Mouse (Mus musculus) stomach, postnatal 0 days (tissue): ENCODE data around the gene Espnl. TPM values are rescaled to one million over a fixed set of nuclear protein-coding genes. Genes with fewer than 3 reads are reported as not detected.

Source experiments
- ATAC-seq: fragments of 200-750 bp; cut with Nextera tagmentation; 2 replicates; pipeline ENCODE4 v1.8.0; 2017; ENCODE audit not compliant: low FRiP score, low TSS enrichment
- DNase-seq: peaks from one replicate; pipeline ENCODE4 v3.0.0-alpha.2; 2016; ENCODE audit warnings: low spot score
- H3K27ac ChIP-seq: fragments of 300-500 bp; sonication (generic); replicated peaks from 2 replicates; pipeline ENCODE4 v1.5.1; 2014; ENCODE audit warnings: mild to moderate bottlenecking, control low read depth
- H3K27me3 ChIP-seq: fragments of 300-500 bp; sonication (generic); 2 replicates; pipeline ENCODE4 v1.6.1; 2014; ENCODE audit warnings: low read length; ENCODE audit not compliant: control insufficient read depth, insufficient read depth
- H3K36me3 ChIP-seq: fragments of 300-500 bp; sonication (generic); 2 replicates; pipeline ENCODE4 v1.6.1; 2014; ENCODE audit warnings: low read length, mixed read lengths; ENCODE audit not compliant: control insufficient read depth, insufficient read depth
- H3K4me1 ChIP-seq: fragments of 300-500 bp; sonication (generic); replicated peaks from 2 replicates; pipeline ENCODE4 v1.6.1; 2014; ENCODE audit warnings: antibody characterized with exemption; ENCODE audit not compliant: control insufficient read depth, insufficient read depth
- H3K4me2 ChIP-seq: fragments of 300-500 bp; sonication (generic); replicated peaks from 2 replicates; pipeline ENCODE4 v1.6.1; 2014; ENCODE audit warnings: low read depth, mild to moderate bottlenecking, control low read depth, moderate library complexity
- H3K4me3 ChIP-seq: fragments of 300-500 bp; sonication (generic); 2 replicates; pipeline ENCODE4 v1.5.1; 2014; ENCODE audit warnings: low read depth, low read length, control low read depth
- H3K9ac ChIP-seq: fragments of 300-500 bp; sonication (generic); 2 replicates; pipeline ENCODE4 v1.6.1; 2014; ENCODE audit warnings: mild to moderate bottlenecking, low read length, control low read depth, mixed read lengths
- H3K9me3 ChIP-seq: fragments of 300-500 bp; sonication (generic); 2 replicates; pipeline ENCODE4 v1.6.1; 2016; ENCODE audit warnings: low read length; ENCODE audit not compliant: control insufficient read depth
- CTCF ChIP-seq: IDR thresholded peaks from 2 replicates; pipeline ENCODE4 v1.5.1; 2016; ENCODE audit warnings: antibody characterized with exemption, low read depth, mild to moderate bottlenecking, moderate library complexity
- EP300 ChIP-seq: optimal IDR thresholded peaks from 2 replicates; pipeline ENCODE3; 2016; ENCODE audit warnings: antibody characterized with exemption
- WGBS: fragments of 180-500 bp; shearing (Covaris S2); extraction: QIAGEN DNeasy Blood & Tissue Kit; methylation state at CpG from one replicate; pipeline ENCODE4 v1.1.7; 2014; 5-methylcytosine and 5-hydroxymethylcytosine counted together
- polyA plus RNA-seq: library from polyadenylated mRNA; unstranded; fragments of >200 nt; fragmentation: Nextera tagmentation; extraction: Ambion mirVana; gene quantifications from 2 replicates; pipeline ENCODE4 v1.2.1, GENCODE M21; 2015

Gene Espnl
- polyA plus RNA-seq, 1 experiment from 2014 or later = 0.02 TPM

DNA sequence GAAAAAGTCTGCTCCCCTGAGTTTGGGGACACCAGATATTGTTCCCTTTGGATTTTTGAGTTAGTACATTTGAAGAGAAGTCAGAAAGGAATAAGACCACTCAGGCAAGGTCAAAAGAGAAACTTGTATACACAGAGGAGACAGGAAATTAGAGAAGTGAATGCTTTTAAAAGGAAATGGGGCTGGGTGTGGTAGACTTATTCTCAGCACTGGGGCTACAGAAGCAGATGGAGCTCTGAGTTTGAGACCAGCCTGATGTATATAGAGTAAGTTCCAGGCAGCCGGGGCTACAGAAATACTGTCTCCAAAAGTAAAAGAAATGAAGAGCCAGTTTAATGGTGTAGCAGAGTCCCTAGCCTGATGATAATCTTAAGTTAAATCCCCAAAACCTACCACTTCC lies 39.3 kb upstream of the Espnl start:
- WGBS = 68% methylated on average over 1 of the region's 1 CpGs
- DNase-seq = no peak
- Histone ChIP-seq H3K36me3 (peaks cover 14% of the 10 kb centered on the region; the same call in 1 of the 2 replicates), H3K27me3 (no peaks in the 10 kb centered on the region), H3K9me3 (no peaks in the 10 kb centered on the region), H3K27ac (no peak overlapping the region), H3K4me1 (no peaks in the 10 kb centered on the region), H3K9ac (no peak overlapping the region), H3K4me3 (no peak overlapping the region), H3K4me2 (no peak overlapping the region)
- TF ChIP-seq EP300 (no peak), CTCF (no peak)
- no peak for ATAC-seq

DNA sequence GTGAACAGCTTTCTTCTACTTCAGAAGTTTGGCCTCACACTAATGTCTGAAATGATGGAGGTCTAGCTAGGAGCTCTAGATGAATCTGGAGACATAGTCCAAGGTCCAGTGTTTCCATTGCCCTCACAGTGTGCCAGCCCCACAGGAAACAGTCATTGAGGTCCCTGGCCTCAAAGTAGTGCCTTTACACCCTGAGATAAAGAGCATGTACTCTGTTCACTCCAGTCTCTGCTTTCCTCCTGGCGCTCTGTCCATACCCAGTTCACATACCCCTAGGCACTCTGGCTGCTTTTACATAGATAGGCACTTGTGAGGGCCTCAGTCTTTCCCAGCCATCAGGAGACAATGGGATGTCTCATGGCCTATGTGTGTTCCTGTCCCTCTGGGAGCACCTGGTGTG lies 32.5 kb upstream of the Espnl start:
- WGBS = 90% methylated on average over 1 of the region's 1 CpGs
- Histone ChIP-seq H3K27me3 (no peaks in the 10 kb centered on the region), H3K4me2 (no peak overlapping the region), H3K9ac (no peak overlapping the region), H3K9me3 (no peaks in the 10 kb centered on the region), H3K4me1 (no peaks in the 10 kb centered on the region), H3K4me3 (no peak overlapping the region), H3K27ac (no peak overlapping the region), H3K36me3 (peaks cover 9% of the 10 kb centered on the region; the same call in 1 of the 2 replicates)
- ATAC-seq (no peak), DNase-seq (no peak)
- TF ChIP-seq CTCF = no peak
- no peak for TF ChIP-seq EP300

- Histone ChIP-seq H3K4me1 (no peaks in the 10 kb centered on the region), H3K27ac (no peak overlapping the region), H3K9ac (no peak overlapping the region), H3K36me3 (no peaks in the 10 kb centered on the region; the same call in 1 of the 2 replicates), H3K27me3 (no peaks in the 10 kb centered on the region), H3K4me2 (no peak overlapping the region), H3K4me3 (no peak overlapping the region), H3K9me3 (no peaks in the 10 kb centered on the region)
- ATAC-seq (no peak), DNase-seq (no peak)
- TF ChIP-seq CTCF = no peak
- TF ChIP-seq EP300 = no peak
- 90% methylated on average over 11 of the region's 11 CpGs for WGBS
Measured at GRCm38 (mm10) chr1:91292101-91292825, 29.6 kb upstream of the Espnl start.

DNA sequence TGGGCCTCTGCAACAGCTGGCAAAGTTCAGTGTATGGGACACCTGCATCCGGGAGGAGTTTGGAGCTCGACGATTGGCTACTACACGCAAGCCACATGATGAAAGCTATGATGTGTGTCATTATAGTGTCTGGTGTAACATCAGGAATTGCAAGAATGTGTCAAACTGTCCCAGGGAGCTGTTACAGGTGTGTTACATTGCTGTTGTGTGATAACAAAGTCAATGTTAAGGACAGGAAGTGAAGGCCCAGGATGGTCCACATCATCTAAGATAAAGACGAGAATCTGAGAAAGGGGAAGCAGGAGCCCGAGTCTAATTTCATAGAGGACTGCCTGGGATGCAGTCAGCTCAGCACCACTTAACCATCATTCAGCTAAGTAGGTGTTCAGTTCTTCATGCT lies 26.3 kb upstream of the Espnl start:
- Histone ChIP-seq H3K4me2 (no peak overlapping the region), H3K36me3 (no peaks in the 10 kb centered on the region; the same call in 1 of the 2 replicates), H3K27me3 (no peaks in the 10 kb centered on the region), H3K4me1 (no peaks in the 10 kb centered on the region), H3K9me3 (no peaks in the 10 kb centered on the region), H3K9ac (no peak overlapping the region), H3K27ac (no peak overlapping the region), H3K4me3 (no peak overlapping the region)
- TF ChIP-seq CTCF = no peak
- TF ChIP-seq EP300 = no peak
- ATAC-seq (no peak), DNase-seq (no peak)
- WGBS = 91% methylated on average over 6 of the region's 6 CpGs

DNA sequence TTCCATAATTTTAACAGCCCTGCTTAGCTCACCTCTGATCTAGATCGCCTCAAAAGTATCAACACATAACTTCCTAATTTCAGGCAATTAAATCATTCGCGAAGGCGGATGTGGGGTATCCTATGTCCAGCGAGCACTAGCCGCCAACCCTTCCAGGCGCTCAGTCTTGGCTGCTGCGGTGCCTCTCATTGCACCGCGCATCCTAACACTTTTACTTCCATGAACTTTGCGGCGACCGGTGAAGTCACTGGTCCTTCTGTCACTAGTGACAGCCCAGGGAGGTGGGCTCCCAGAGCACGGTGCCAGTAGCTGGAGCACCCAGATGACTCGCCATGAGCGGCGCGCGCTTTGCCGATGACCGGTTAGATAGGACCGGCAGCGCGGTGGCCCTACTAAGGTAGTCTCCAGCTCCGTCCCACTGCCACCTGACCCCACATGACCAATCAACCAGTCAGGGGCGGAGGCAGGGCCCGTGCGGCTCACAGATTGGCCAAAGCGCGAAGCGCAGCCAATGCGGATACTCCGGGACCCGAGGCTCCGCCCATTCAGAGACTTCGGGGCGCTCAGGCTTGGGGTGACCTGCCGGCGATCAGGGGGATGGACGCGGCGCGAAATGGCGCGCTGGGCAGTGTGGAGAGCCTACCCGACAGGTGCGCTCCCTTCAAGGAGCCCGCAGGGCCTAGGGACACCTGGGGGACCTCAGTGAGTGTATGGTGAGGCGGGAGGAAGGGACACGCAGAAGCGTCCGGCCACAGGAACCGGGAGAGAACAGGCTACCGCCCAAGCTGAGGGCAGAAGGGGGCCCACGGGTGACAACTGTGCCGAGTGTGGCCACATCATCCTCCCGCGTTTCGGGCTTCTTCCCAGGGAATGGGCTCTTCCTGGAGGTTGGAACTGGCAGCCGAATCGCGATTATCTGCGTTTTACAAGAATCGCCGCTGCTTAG lies 23.8 kb upstream of the Espnl start, which contains the start of gene Scly:
Gene Scly, plus strand, starts transcription at position 540 of the 946 bp plus-strand sequence.
- TF ChIP-seq CTCF = peak; percentile 16; the same call in 1 of the 2 replicates
- TF ChIP-seq EP300 = no peak
- H3K4me1 ChIP-seq = no peaks in the 10 kb centered on the region
- H3K9ac ChIP-seq = peak within 1 kb of the TSS; percentile 81
- H3K36me3 ChIP-seq = no peaks in the 10 kb centered on the region
- DNase-seq (peak; percentile 96), ATAC-seq (peak; percentile 99)
- H3K27me3 ChIP-seq = no peaks in the 10 kb centered on the region
- no peaks in the 10 kb centered on the region for H3K9me3 ChIP-seq
- H3K4me2 ChIP-seq = peak within 1 kb of the TSS; percentile 81
- peak within 1 kb of the TSS; percentile 80 for H3K4me3 ChIP-seq
- H3K27ac ChIP-seq = peak within 1 kb of the TSS; percentile 45; the same call in 1 of the 2 replicates
- WGBS = under 1% methylated on average over 53 of the region's 65 CpGs
